Mouse (Mus musculus) layer of hippocampus, postnatal 10 days (tissue): ENCODE measurements at regions not wholly inside any gene's neighbourhood (a gene's known extent, or its start where the extent isn't known, plus 50 kb on each side); places are given as distances from the start of the nearest gene placed in this dataset.
"Not testable (repeated sequence)": the region's sequence is repeated elsewhere in the genome, so short reads cannot be mapped to it uniquely, and the experiment has no call there.

ENCODE experiments used
- DNase-seq, 2 experiments: peaks; one replicate each; pipeline ENCODE4 v3.0.0; 2021; ENCODE audit warnings: low spot score in 2 of 2

GRCm38 (mm10) chr2:171985813-171986572 is 57.3 kb downstream of the Cbln4 start:
- DNase-seq: no peak

GRCm38 (mm10) chr2:171969311-171969905 is 73.9 kb downstream of the Cbln4 start:
- DNase-seq: no peak

GRCm38 (mm10) chr2:171946569-171947250 is 96.6 kb downstream of the Cbln4 start:
- no peak for DNase-seq

- DNase-seq: peak; percentile 48 to 63
These were observed 100.6 kb downstream of the Cbln4 start for GRCm38 (mm10) chr2:171942671-171943070.

GRCm38 (mm10) chr2:171935646-171936325 is 107.5 kb downstream of the Cbln4 start:
- no peak for DNase-seq

- DNase-seq: no peak
These were observed 122.3 kb downstream of the Cbln4 start for GRCm38 (mm10) chr2:171920960-171921359.

GRCm38 (mm10) chr2:171887306-171887705 is 156.0 kb downstream of the Cbln4 start:
- DNase-seq: peak; percentile 8 to 19

- not testable (repeated sequence) for DNase-seq
These were observed 163.9 kb downstream of the Cbln4 start for GRCm38 (mm10) chr2:171879238-171879960.

- DNase-seq: no peak
These were observed 175.7 kb downstream of the Cbln4 start for GRCm38 (mm10) chr2:171867550-171867949.

GRCm38 (mm10) chr2:171864376-171864965 is 178.8 kb downstream of the Cbln4 start:
- no peak for DNase-seq

GRCm38 (mm10) chr2:171862626-171863025 is 180.6 kb downstream of the Cbln4 start:
- no peak for DNase-seq

- no peak for DNase-seq
These were observed 184.4 kb downstream of the Cbln4 start for GRCm38 (mm10) chr2:171858894-171859293.

- DNase-seq: no peak
These were observed 186.8 kb downstream of the Cbln4 start for GRCm38 (mm10) chr2:171856491-171856890.

GRCm38 (mm10) chr2:171846826-171847492 is 196.3 kb downstream of the Cbln4 start:
- DNase-seq: peak; percentile 30 to 56

GRCm38 (mm10) chr2:171840058-171840713 is 203.1 kb downstream of the Cbln4 start:
- no peak for DNase-seq

GRCm38 (mm10) chr2:171822156-171822555 is 221.1 kb downstream of the Cbln4 start:
- no peak for DNase-seq

- DNase-seq: peak in 1 of 2 experiments; percentile 33
These were observed 224.8 kb downstream of the Cbln4 start for GRCm38 (mm10) chr2:171818504-171818903.

GRCm38 (mm10) chr2:171816685-171817419 is 226.4 kb downstream of the Cbln4 start:
- peak; percentile 32 to 37 for DNase-seq

GRCm38 (mm10) chr2:171812701-171813100 is 230.6 kb downstream of the Cbln4 start:
- peak; percentile 20 to 32 for DNase-seq
